Mouse (Mus musculus): ENCODE measurements around the gene Tfap2e. TPM values are rescaled to one million over a fixed set of nuclear protein-coding genes. Genes with fewer than 3 reads are reported as not detected.

The Tfap2e gene
- polyA plus RNA-seq, 1 experiment from 2014 or later = 0.99 TPM

- Histone ChIP-seq H3K4me3 (ENCODE audit: low read depth, low read length) (peak overlapping the region; percentile 66), H3K4me2 (replicated peaks; ENCODE audit: low read depth, low read length) (peak overlapping the region; percentile 94), H3K27me3 (ENCODE audit: control insufficient read depth, insufficient read depth, low read length) (no peaks in the 10 kb centered on the region), H3K27ac (ENCODE audit: low read depth, low read length) (peak overlapping the region; percentile 94), H3K9ac (ENCODE audit: low read depth, low read length) (peak overlapping the region; percentile 70), H3K4me1 (replicated peaks; ENCODE audit: control insufficient read depth, insufficient read depth, low read length) (peaks cover 9% of the 10 kb centered on the region; the same call in 1 of the 2 replicates), H3K9me3 (ENCODE audit: control insufficient read depth, low read length) (no peaks in the 10 kb centered on the region), H3K36me3 (ENCODE audit: control insufficient read depth, insufficient read depth, low read length) (no peaks in the 10 kb centered on the region)
- WGBS = under 1% methylated on average over 12 of the region's 12 CpGs
- DNase-seq (ENCODE audit: low spot score) (no peak), ATAC-seq (ENCODE audit: low FRiP score) (no peak)
Measured at GRCm38 (mm10) chr4:126754231-126754611, 18.2 kb upstream of the Tfap2e start.

- Histone ChIP-seq H3K27me3 (ENCODE audit: control insufficient read depth, insufficient read depth, low read length) (no peaks in the 10 kb centered on the region), H3K9ac (ENCODE audit: low read depth, low read length) (peak within 1 kb of the TSS; percentile 70), H3K4me1 (replicated peaks; ENCODE audit: control insufficient read depth, insufficient read depth, low read length) (peaks cover 9% of the 10 kb centered on the region; the same call in 1 of the 2 replicates), H3K4me3 (ENCODE audit: low read depth, low read length) (peak within 1 kb of the TSS; percentile 66), H3K36me3 (ENCODE audit: control insufficient read depth, insufficient read depth, low read length) (no peaks in the 10 kb centered on the region), H3K4me2 (replicated peaks; ENCODE audit: low read depth, low read length) (peak within 1 kb of the TSS; percentile 94), H3K9me3 (ENCODE audit: control insufficient read depth, low read length) (no peaks in the 10 kb centered on the region), H3K27ac (ENCODE audit: low read depth, low read length) (peak within 1 kb of the TSS; percentile 94)
- under 1% methylated on average over 69 of the region's 71 CpGs for WGBS
- ATAC-seq (ENCODE audit: low FRiP score) (peak; percentile 97), DNase-seq (ENCODE audit: low spot score) (peak; percentile 96)
Measured at GRCm38 (mm10) chr4:126753268-126754230, 17.5 kb upstream of the Tfap2e start, which contains the start of the genes Ncdn and AU040320. Gene Ncdn, minus strand, starts transcription at chr4:126753438. Gene AU040320, plus strand, starts transcription at chr4:126753544.

GRCm38 (mm10) chr4:126752608-126753141, 16.6 kb upstream of the Tfap2e start:
- peak; percentile 12 for ATAC-seq (ENCODE audit: low FRiP score)
- no peaks in the 10 kb centered on the region for H3K27me3 ChIP-seq (ENCODE audit: control insufficient read depth, insufficient read depth, low read length)
- H3K4me1 ChIP-seq (replicated peaks; ENCODE audit: control insufficient read depth, insufficient read depth, low read length) = peaks cover 9% of the 10 kb centered on the region; the same call in 1 of the 2 replicates
- peak overlapping the region; percentile 94 for H3K27ac ChIP-seq (ENCODE audit: low read depth, low read length)
- no peaks in the 10 kb centered on the region for H3K36me3 ChIP-seq (ENCODE audit: control insufficient read depth, insufficient read depth, low read length)
- peak overlapping the region; percentile 94 for H3K4me2 ChIP-seq (replicated peaks; ENCODE audit: low read depth, low read length)
- peak; percentile 72 for DNase-seq (ENCODE audit: low spot score)
- peak overlapping the region; percentile 66 for H3K4me3 ChIP-seq (ENCODE audit: low read depth, low read length)
- no peaks in the 10 kb centered on the region for H3K9me3 ChIP-seq (ENCODE audit: control insufficient read depth, low read length)
- peak overlapping the region; percentile 61 for H3K9ac ChIP-seq (ENCODE audit: low read depth, low read length)
- under 1% methylated on average over 23 of the region's 23 CpGs for WGBS

- Histone ChIP-seq H3K27me3 (ENCODE audit: control insufficient read depth, insufficient read depth, low read length) (no peaks in the 10 kb centered on the region), H3K9me3 (ENCODE audit: control insufficient read depth, low read length) (no peaks in the 10 kb centered on the region), H3K9ac (ENCODE audit: low read depth, low read length) (peak overlapping the region; percentile 61), H3K36me3 (ENCODE audit: control insufficient read depth, insufficient read depth, low read length) (no peaks in the 10 kb centered on the region), H3K4me1 (replicated peaks; ENCODE audit: control insufficient read depth, insufficient read depth, low read length) (peaks cover 9% of the 10 kb centered on the region; the same call in 1 of the 2 replicates), H3K27ac (ENCODE audit: low read depth, low read length) (peak overlapping the region; percentile 94; the same call in 1 of the 2 replicates), H3K4me2 (replicated peaks; ENCODE audit: low read depth, low read length) (peak overlapping the region; percentile 94), H3K4me3 (ENCODE audit: low read depth, low read length) (peak overlapping the region; percentile 66)
- no peak for DNase-seq (ENCODE audit: low spot score)
- ATAC-seq (ENCODE audit: low FRiP score) = no peak
- WGBS = 4% methylated on average over 12 of the region's 13 CpGs
Measured at GRCm38 (mm10) chr4:126752024-126752607, 16.1 kb upstream of the Tfap2e start.

- peak overlapping the region; percentile 94 for H3K4me2 ChIP-seq (replicated peaks; ENCODE audit: low read depth, low read length)
- 0 out of 2 replicates have a peak overlapping the region, but pooled peaks have one; percentile 7 for H3K9ac ChIP-seq (ENCODE audit: low read depth, low read length)
- H3K9me3 ChIP-seq (ENCODE audit: control insufficient read depth, low read length) = no peaks in the 10 kb centered on the region
- H3K4me3 ChIP-seq (ENCODE audit: low read depth, low read length) = peak overlapping the region; percentile 66
- 57% methylated on average over 10 of the region's 10 CpGs for WGBS
- H3K4me1 ChIP-seq (replicated peaks; ENCODE audit: control insufficient read depth, insufficient read depth, low read length) = peaks cover 9% of the 10 kb centered on the region; the same call in 1 of the 2 replicates
- DNase-seq (ENCODE audit: low spot score) (no peak), ATAC-seq (ENCODE audit: low FRiP score) (no peak)
- H3K27me3 ChIP-seq (ENCODE audit: control insufficient read depth, insufficient read depth, low read length) = no peaks in the 10 kb centered on the region
- peaks cover 2% of the 10 kb centered on the region; the same call in 1 of the 2 replicates for H3K36me3 ChIP-seq (ENCODE audit: control insufficient read depth, insufficient read depth, low read length)
- no peak overlapping the region for H3K27ac ChIP-seq (ENCODE audit: low read depth, low read length)
Measured at GRCm38 (mm10) chr4:126751556-126752023, 15.6 kb upstream of the Tfap2e start.

GRCm38 (mm10) chr4:126750863-126751555, 15.0 kb upstream of the Tfap2e start:
- Histone ChIP-seq H3K27ac (ENCODE audit: low read depth, low read length) (no peak overlapping the region), H3K4me3 (ENCODE audit: low read depth, low read length) (no peak overlapping the region), H3K4me1 (replicated peaks; ENCODE audit: control insufficient read depth, insufficient read depth, low read length) (peaks cover 9% of the 10 kb centered on the region; the same call in 1 of the 2 replicates), H3K27me3 (ENCODE audit: control insufficient read depth, insufficient read depth, low read length) (no peaks in the 10 kb centered on the region), H3K9ac (ENCODE audit: low read depth, low read length) (no peak overlapping the region), H3K36me3 (ENCODE audit: control insufficient read depth, insufficient read depth, low read length) (peaks cover 2% of the 10 kb centered on the region; the same call in 1 of the 2 replicates), H3K9me3 (ENCODE audit: control insufficient read depth, low read length) (no peaks in the 10 kb centered on the region), H3K4me2 (replicated peaks; ENCODE audit: low read depth, low read length) (no peak overlapping the region; the same call in 1 of the 2 replicates)
- DNase-seq (ENCODE audit: low spot score) (no peak), ATAC-seq (ENCODE audit: low FRiP score) (no peak)
- 84% methylated on average over 8 of the region's 8 CpGs for WGBS

GRCm38 (mm10) chr4:126750046-126750683, 14.1 kb upstream of the Tfap2e start:
- Histone ChIP-seq H3K9me3 (ENCODE audit: control insufficient read depth, low read length) (no peaks in the 10 kb centered on the region), H3K27me3 (ENCODE audit: control insufficient read depth, insufficient read depth, low read length) (no peaks in the 10 kb centered on the region), H3K4me1 (replicated peaks; ENCODE audit: control insufficient read depth, insufficient read depth, low read length) (peaks cover 9% of the 10 kb centered on the region; the same call in 1 of the 2 replicates), H3K4me2 (replicated peaks; ENCODE audit: low read depth, low read length) (no peak overlapping the region), H3K27ac (ENCODE audit: low read depth, low read length) (no peak overlapping the region), H3K36me3 (ENCODE audit: control insufficient read depth, insufficient read depth, low read length) (peaks cover 2% of the 10 kb centered on the region; the same call in 1 of the 2 replicates), H3K4me3 (ENCODE audit: low read depth, low read length) (no peak overlapping the region), H3K9ac (ENCODE audit: low read depth, low read length) (no peak overlapping the region)
- 92% methylated on average over 26 of the region's 26 CpGs for WGBS
- ATAC-seq (ENCODE audit: low FRiP score) (no peak), DNase-seq (ENCODE audit: low spot score) (no peak)
